Mouse (Mus musculus) neural tube, embryonic 11.5 days (tissue): ENCODE measurements around the gene L1cam. TPM values are rescaled to one million over a fixed set of nuclear protein-coding genes. Genes with fewer than 3 reads are reported as not detected.

ENCODE experiments used
- ATAC-seq: fragments of 200-750 bp; cut with Nextera tagmentation; 2 replicates; pipeline ENCODE4 v1.8.0; 2017; ENCODE audit warnings: moderate number of reproducible peaks, mild to moderate bottlenecking, moderate TSS enrichment, moderate library complexity; ENCODE audit not compliant: insufficient read depth, low FRiP score, low TSS enrichment
- DNase-seq: peaks from one replicate; pipeline ENCODE4 v3.0.0-alpha.2; 2015; ENCODE audit warnings: low spot score
- H3K27ac ChIP-seq: fragments of 300-500 bp; sonication (generic); 2 replicates; pipeline ENCODE4 v1.5.1; 2014; ENCODE audit warnings: low read depth, mild to moderate bottlenecking, low read length
- H3K27me3 ChIP-seq: fragments of 300-500 bp; sonication (generic); 2 replicates; pipeline ENCODE4 v1.6.1; 2014; ENCODE audit warnings: mild to moderate bottlenecking, low read length, mixed read lengths; ENCODE audit not compliant: control insufficient read depth, insufficient read depth
- H3K36me3 ChIP-seq: fragments of 300-500 bp; sonication (generic); 2 replicates; pipeline ENCODE4 v1.6.1; 2014; ENCODE audit warnings: mild to moderate bottlenecking, low read length, moderate library complexity, mixed read lengths; ENCODE audit not compliant: control insufficient read depth, insufficient read depth
- H3K4me1 ChIP-seq: fragments of 300-500 bp; sonication (generic); 2 replicates; pipeline ENCODE4 v1.6.1; 2014; ENCODE audit warnings: low read length, mixed read lengths; ENCODE audit not compliant: control insufficient read depth, insufficient read depth
- H3K4me2 ChIP-seq: fragments of 300-500 bp; sonication (generic); 2 replicates; pipeline ENCODE4 v1.6.1; 2014; ENCODE audit warnings: low read depth, mild to moderate bottlenecking, moderate library complexity
- H3K4me3 ChIP-seq: fragments of 300-500 bp; sonication (generic); 2 replicates; pipeline ENCODE4 v1.5.1; 2014; ENCODE audit warnings: low read depth, low read length
- H3K9ac ChIP-seq: fragments of 300-500 bp; sonication (generic); 2 replicates; pipeline ENCODE4 v1.6.1; 2014; ENCODE audit warnings: mild to moderate bottlenecking, low read length
- H3K9me3 ChIP-seq: fragments of 300-500 bp; sonication (generic); 2 replicates; pipeline ENCODE4 v1.6.1; 2016; ENCODE audit warnings: low read length; ENCODE audit not compliant: control insufficient read depth
- whole genome bisulfite sequencing: fragments of 180-500 bp; shearing (Covaris S2); extraction: QIAGEN DNeasy Blood & Tissue Kit; methylation state at CpG from one replicate; pipeline ENCODE4 v1.1.7; 2014; 5-methylcytosine and 5-hydroxymethylcytosine counted together
- polyA plus RNA-seq: library from polyadenylated mRNA; unstranded; fragments of >200 nt; fragmentation: Nextera tagmentation; extraction: Ambion mirVana; gene quantifications from 2 replicates; pipeline ENCODE4 v1.2.1, GENCODE M21; 2014

The L1cam gene
- polyA plus RNA-seq, 1 experiment from 2014 or later: 55.1 TPM

GRCm38 (mm10) chrX:73918631-73919030, 22.7 kb upstream of the L1cam start:
- ATAC-seq: no peak
- Histone ChIP-seq H3K27ac (no peak overlapping the region), H3K9ac (no peak overlapping the region), H3K4me1 (0 out of 2 replicates have a peak, but pooled peaks cover 3% of the 10 kb centered on the region), H3K36me3 (no peaks in the 10 kb centered on the region), H3K4me3 (no peak overlapping the region), H3K4me2 (no peak overlapping the region), H3K27me3 (no peaks in the 10 kb centered on the region), H3K9me3 (no peaks in the 10 kb centered on the region)
- DNase-seq: no peak
- WGBS: 88% methylated on average over 5 of the region's 5 CpGs

- no peak overlapping the region for H3K9ac ChIP-seq
- 84% methylated on average over 8 of the region's 8 CpGs for WGBS
These were observed 21.0 kb upstream of the L1cam start for GRCm38 (mm10) chrX:73916945-73917344.

GRCm38 (mm10) chrX:73914827-73915703, 19.2 kb upstream of the L1cam start:
- no peaks in the 10 kb centered on the region for H3K36me3 ChIP-seq
- H3K9ac ChIP-seq: 0 out of 2 replicates have a peak overlapping the region, but pooled peaks have one; percentile 26
- 31% methylated on average over 31 of the region's 31 CpGs for WGBS
- ATAC-seq: peak; percentile 94
- no peaks in the 10 kb centered on the region for H3K9me3 ChIP-seq
- no peaks in the 10 kb centered on the region for H3K27me3 ChIP-seq
- peak overlapping the region; percentile 26 for H3K4me2 ChIP-seq
- peak; percentile 84 for DNase-seq
- H3K27ac ChIP-seq: peak overlapping the region; percentile 39; the same call in 1 of the 2 replicates
- no peak overlapping the region for H3K4me3 ChIP-seq
- H3K4me1 ChIP-seq: 0 out of 2 replicates have a peak, but pooled peaks cover 3% of the 10 kb centered on the region

More at GRCm38 (mm10) chrX:73916945-73917344, 21.0 kb upstream of the L1cam start:
- Histone ChIP-seq H3K36me3 (no peaks in the 10 kb centered on the region), H3K9me3 (no peaks in the 10 kb centered on the region), H3K27ac (no peak overlapping the region), H3K4me3 (no peak overlapping the region), H3K4me2 (no peak overlapping the region), H3K27me3 (no peaks in the 10 kb centered on the region), H3K4me1 (0 out of 2 replicates have a peak, but pooled peaks cover 3% of the 10 kb centered on the region)
- ATAC-seq (no peak), DNase-seq (no peak)

- Histone ChIP-seq H3K4me2 (no peak overlapping the region), H3K9me3 (no peaks in the 10 kb centered on the region), H3K4me1 (0 out of 2 replicates have a peak, but pooled peaks cover 3% of the 10 kb centered on the region), H3K36me3 (no peaks in the 10 kb centered on the region), H3K27me3 (no peaks in the 10 kb centered on the region), H3K27ac (no peak overlapping the region), H3K9ac (no peak overlapping the region), H3K4me3 (no peak overlapping the region)
- no peak for DNase-seq
- no peak for ATAC-seq
- 88% methylated on average over 2 of the region's 2 CpGs for WGBS
These were observed 15.7 kb upstream of the L1cam start for GRCm38 (mm10) chrX:73911588-73911987.

- Histone ChIP-seq H3K27ac (no peak overlapping the region), H3K27me3 (no peaks in the 10 kb centered on the region), H3K9me3 (no peaks in the 10 kb centered on the region), H3K9ac (no peak overlapping the region), H3K4me2 (no peak overlapping the region), H3K4me1 (0 out of 2 replicates have a peak, but pooled peaks cover 3% of the 10 kb centered on the region), H3K36me3 (no peaks in the 10 kb centered on the region), H3K4me3 (no peak overlapping the region)
- 14% methylated on average over 20 of the region's 26 CpGs for WGBS
- DNase-seq (no peak), ATAC-seq (no peak)
These were observed 15.3 kb upstream of the L1cam start for GRCm38 (mm10) chrX:73911156-73911555.

GRCm38 (mm10) chrX:73910451-73910850, 14.5 kb upstream of the L1cam start:
- no peaks in the 10 kb centered on the region for H3K4me1 ChIP-seq
- no peak for ATAC-seq
- no peak overlapping the region for H3K4me2 ChIP-seq
- no peaks in the 10 kb centered on the region for H3K36me3 ChIP-seq
- no peaks in the 10 kb centered on the region for H3K9me3 ChIP-seq
- H3K9ac ChIP-seq: no peak overlapping the region
- H3K27ac ChIP-seq: no peak overlapping the region
- H3K27me3 ChIP-seq: no peaks in the 10 kb centered on the region
- no peak overlapping the region for H3K4me3 ChIP-seq
- no peak for DNase-seq

- Histone ChIP-seq H3K27me3 (no peaks in the 10 kb centered on the region), H3K4me1 (no peaks in the 10 kb centered on the region), H3K27ac (no peak overlapping the region), H3K4me3 (no peak overlapping the region), H3K36me3 (no peaks in the 10 kb centered on the region), H3K9me3 (no peaks in the 10 kb centered on the region), H3K9ac (no peak overlapping the region), H3K4me2 (no peak overlapping the region)
- 82% methylated on average over 1 of the region's 1 CpGs for WGBS
- no peak for DNase-seq
- no peak for ATAC-seq
These were observed 14.1 kb upstream of the L1cam start for GRCm38 (mm10) chrX:73910049-73910448.

GRCm38 (mm10) chrX:73897959-73898358, 2.1 kb upstream of the L1cam start:
- Histone ChIP-seq H3K36me3 (no peaks in the 10 kb centered on the region), H3K27me3 (no peaks in the 10 kb centered on the region), H3K4me2 (no peak overlapping the region), H3K9me3 (no peaks in the 10 kb centered on the region), H3K9ac (no peak overlapping the region), H3K4me3 (no peak overlapping the region), H3K4me1 (no peaks in the 10 kb centered on the region), H3K27ac (no peak overlapping the region)
- ATAC-seq (no peak), DNase-seq (no peak)
- WGBS: 80% methylated on average over 3 of the region's 3 CpGs

GRCm38 (mm10) chrX:73892833-73893232, 3.1 kb downstream of the L1cam start:
- WGBS: 90% methylated on average over 14 of the region's 14 CpGs
- Histone ChIP-seq H3K9me3 (no peaks in the 10 kb centered on the region), H3K27me3 (no peaks in the 10 kb centered on the region), H3K36me3 (no peaks in the 10 kb centered on the region), H3K4me2 (no peak overlapping the region), H3K4me1 (no peaks in the 10 kb centered on the region), H3K9ac (no peak overlapping the region), H3K4me3 (no peak overlapping the region), H3K27ac (no peak overlapping the region)
- DNase-seq: no peak
- no peak for ATAC-seq
